Mouse (Mus musculus): ENCODE measurements around the gene Agr2.

DNA sequence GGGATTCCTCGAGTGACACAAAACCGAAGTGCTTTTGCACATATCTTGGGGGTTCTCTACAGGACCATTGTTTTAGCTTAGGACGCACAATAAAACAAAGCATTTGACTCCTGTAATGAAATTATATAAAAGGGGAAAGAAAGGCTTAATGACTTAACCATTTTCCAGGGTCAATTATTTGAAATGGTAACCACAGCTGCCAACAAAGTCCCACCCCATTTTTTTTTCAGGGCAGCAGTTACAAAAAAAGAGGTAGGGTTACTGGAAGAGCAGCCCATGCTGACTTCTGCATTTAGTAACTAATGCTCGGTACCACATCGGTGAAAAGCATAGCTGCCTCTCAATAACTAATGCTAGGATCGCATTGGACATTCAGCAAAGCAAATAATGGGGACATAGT is 42.8 kb downstream of the Agr2 start:
- TF ChIP-seq POLR2A (IDR thresholded peaks at IDR 0.05; ENCODE audit: borderline replicate concordance, extremely low read depth, low read depth, low read length) (no peak), CTCF (IDR thresholded peaks at IDR 0.05; ENCODE audit: insufficient read depth, low read length) (no peak)
